Mouse (Mus musculus): ENCODE measurements around the gene Gata5. TPM values are rescaled to one million over a fixed set of nuclear protein-coding genes. Genes with fewer than 3 reads are reported as not detected.

The Gata5 gene
- not detected for polyA plus RNA-seq (2014; fragmentation: Illumina TruSeq; extraction: RNeasy Lipid Tissue Mini Kit (QIAGEN cat#74804); ENCODE audit: low read depth, low replicate concordance)

GRCm38 (mm10) chr2:180334551-180334986 is at the start of gene Gata5:
Gene Gata5 (minus strand): TSS chr2:180334699.

GRCm38 (mm10) chr2:180289440-180290108 is 44.9 kb downstream of the Gata5 start, which contains the start of gene Rbbp8nl:
Gene Rbbp8nl (minus strand): TSS chr2:180289879.

Other genes starting within 250 kb of the Gata5 start
- gene Hrh3, start 230.2 kb downstream of the Gata5 start, polyA plus RNA-seq (2014; fragmentation: Illumina TruSeq; extraction: RNeasy Lipid Tissue Mini Kit (QIAGEN cat#74804); ENCODE audit: low read depth, low replicate concordance): not detected
- gene Osbpl2, start 215.4 kb downstream of the Gata5 start, polyA plus RNA-seq (2014; fragmentation: Illumina TruSeq; extraction: RNeasy Lipid Tissue Mini Kit (QIAGEN cat#74804); ENCODE audit: low read depth, low replicate concordance): 75.0 TPM
- 17.4 TPM for gene Adrm1, start 163.2 kb downstream of the Gata5 start, polyA plus RNA-seq (2014; fragmentation: Illumina TruSeq; extraction: RNeasy Lipid Tissue Mini Kit (QIAGEN cat#74804); ENCODE audit: low read depth, low replicate concordance)
- 7.4 TPM for gene Lama5, start 108.8 kb downstream of the Gata5 start, polyA plus RNA-seq (2014; fragmentation: Illumina TruSeq; extraction: RNeasy Lipid Tissue Mini Kit (QIAGEN cat#74804); ENCODE audit: low read depth, low replicate concordance)
- 109 TPM for gene Rps21, start 77.3 kb downstream of the Gata5 start, polyA plus RNA-seq (2014; fragmentation: Illumina TruSeq; extraction: RNeasy Lipid Tissue Mini Kit (QIAGEN cat#74804); ENCODE audit: low read depth, low replicate concordance)
- gene Cables2, start 61.2 kb downstream of the Gata5 start, polyA plus RNA-seq (2014; fragmentation: Illumina TruSeq; extraction: RNeasy Lipid Tissue Mini Kit (QIAGEN cat#74804); ENCODE audit: low read depth, low replicate concordance): 9.2 TPM
- gene Rbbp8nl, start 44.8 kb downstream of the Gata5 start, polyA plus RNA-seq (2014; fragmentation: Illumina TruSeq; extraction: RNeasy Lipid Tissue Mini Kit (QIAGEN cat#74804); ENCODE audit: low read depth, low replicate concordance): not detected
- not detected for gene Slco4a1, start 121.5 kb upstream of the Gata5 start, polyA plus RNA-seq (2014; fragmentation: Illumina TruSeq; extraction: RNeasy Lipid Tissue Mini Kit (QIAGEN cat#74804); ENCODE audit: low read depth, low replicate concordance)
- gene Ntsr1, start 165.3 kb upstream of the Gata5 start, polyA plus RNA-seq (2014; fragmentation: Illumina TruSeq; extraction: RNeasy Lipid Tissue Mini Kit (QIAGEN cat#74804); ENCODE audit: low read depth, low replicate concordance): not detected
- gene Mrgbp, start 246.6 kb upstream of the Gata5 start, polyA plus RNA-seq (2014; fragmentation: Illumina TruSeq; extraction: RNeasy Lipid Tissue Mini Kit (QIAGEN cat#74804); ENCODE audit: low read depth, low replicate concordance): 17.7 TPM

Data from adrenal gland, adult 10 weeks (tissue).